Mouse (Mus musculus) neural tube, embryonic 10.5 days (tissue): ENCODE data around the gene Cel.

Experiments
- DNase-seq: peaks from one replicate; pipeline ENCODE4 v3.0.0-alpha.2; 2017; ENCODE audit warnings: low spot score; ENCODE audit errors: extremely low spot score

Cel gene

GRCm38 (mm10) chr2:28585730-28586129 is 22.5 kb upstream of the Cel start:
- no peak for DNase-seq

DNA sequence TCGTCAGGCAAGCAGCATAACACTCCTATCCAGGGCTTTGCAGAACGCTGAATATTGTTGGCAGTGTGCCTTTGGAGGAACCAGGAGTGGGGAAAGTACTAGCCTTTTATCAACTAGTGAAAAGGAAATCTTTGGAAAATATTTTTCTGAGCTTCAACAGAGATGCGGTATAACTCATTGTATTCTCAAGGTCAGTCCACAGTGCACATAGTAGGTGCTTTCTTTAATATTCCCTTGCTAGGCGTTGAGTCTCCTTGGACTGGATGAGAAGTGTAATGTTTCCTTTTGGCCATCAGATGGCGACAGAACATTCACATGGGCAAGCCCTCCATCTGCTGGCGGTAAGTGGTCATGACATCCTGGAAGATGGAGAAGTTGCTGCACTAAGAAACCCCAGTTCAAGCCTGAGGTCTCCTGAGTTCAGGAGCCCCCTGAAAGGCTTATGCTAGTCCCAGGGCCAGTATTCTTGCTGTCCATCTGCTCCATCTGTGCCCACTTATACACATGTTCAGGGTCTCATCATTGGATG is 21.9 kb upstream of the Cel start:
- DNase-seq = peak; percentile 67

DNA sequence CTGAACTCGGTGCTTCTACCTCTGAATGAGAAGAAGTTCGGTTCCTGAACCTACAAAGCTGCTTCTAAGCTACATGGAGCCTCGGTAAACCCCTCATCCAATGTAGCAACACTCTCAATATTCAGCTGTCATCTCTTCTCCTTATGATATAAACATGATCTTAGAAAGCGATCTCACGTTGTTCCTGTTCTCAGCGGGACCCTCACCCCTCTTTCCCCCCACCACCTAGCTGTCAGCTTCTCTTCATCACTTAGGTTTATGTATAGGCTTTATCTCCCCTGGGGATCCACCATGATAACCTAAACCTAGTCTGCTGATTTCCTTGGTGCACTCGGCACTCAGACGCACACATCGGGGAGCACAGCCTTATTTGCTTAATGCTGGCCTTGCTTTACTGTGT is 20.4 kb upstream of the Cel start, which contains the start of gene Gtf3c5:
Gene Gtf3c5 (minus strand): TSS at position 101 of the 400 bp plus-strand sequence.
- no peak for DNase-seq

- DNase-seq = peak; percentile 94
These were observed 19.6 kb upstream of the Cel start for GRCm38 (mm10) chr2:28582647-28583353.

DNA sequence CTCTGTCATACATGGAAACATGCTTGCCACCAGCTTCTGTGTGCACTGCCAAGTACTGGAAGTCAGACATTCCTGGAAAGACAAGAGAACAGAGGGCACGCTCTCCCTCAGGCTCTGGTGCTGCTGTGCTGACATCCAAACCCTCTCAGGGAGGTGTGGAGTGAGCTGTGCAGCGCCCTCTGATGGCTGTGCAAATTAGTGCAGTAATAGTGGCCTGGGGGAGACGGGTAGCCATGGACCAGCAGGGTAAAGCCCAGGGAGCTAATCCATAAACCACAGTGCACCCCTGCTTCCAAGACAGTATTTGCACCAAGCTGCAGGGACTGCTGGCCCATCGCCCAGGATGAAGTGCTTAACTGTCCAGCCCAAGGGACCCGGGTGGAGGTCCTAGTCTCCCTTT is 14.8 kb upstream of the Cel start:
- no peak for DNase-seq

- no peak for DNase-seq
These were observed 13.6 kb upstream of the Cel start for GRCm38 (mm10) chr2:28576815-28577214.

DNA sequence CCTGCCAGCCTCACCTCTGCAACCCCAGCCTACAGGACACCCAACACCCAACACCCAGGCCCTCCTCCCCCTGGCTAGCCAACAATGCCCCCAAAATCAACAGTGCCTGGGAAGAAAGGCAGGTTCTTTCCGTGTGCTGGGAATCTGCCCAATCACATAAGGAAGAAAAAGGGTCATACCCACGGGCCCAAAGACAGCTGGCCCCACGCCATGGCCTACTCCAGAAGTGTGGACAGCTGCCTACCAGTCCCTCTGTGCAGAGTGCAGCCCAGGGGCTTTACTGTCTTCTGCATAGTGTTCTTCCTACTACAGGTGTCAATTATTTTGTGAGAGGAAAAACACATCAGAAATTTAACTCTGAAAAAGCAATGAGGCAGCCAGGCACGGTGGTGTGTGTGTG is 12.1 kb upstream of the Cel start:
- no peak for DNase-seq

- DNase-seq = peak; percentile 48
These were observed 6.7 kb upstream of the Cel start for GRCm38 (mm10) chr2:28569903-28570302.

- DNase-seq = no peak
These were observed 3.3 kb upstream of the Cel start for GRCm38 (mm10) chr2:28566545-28566944.

DNA sequence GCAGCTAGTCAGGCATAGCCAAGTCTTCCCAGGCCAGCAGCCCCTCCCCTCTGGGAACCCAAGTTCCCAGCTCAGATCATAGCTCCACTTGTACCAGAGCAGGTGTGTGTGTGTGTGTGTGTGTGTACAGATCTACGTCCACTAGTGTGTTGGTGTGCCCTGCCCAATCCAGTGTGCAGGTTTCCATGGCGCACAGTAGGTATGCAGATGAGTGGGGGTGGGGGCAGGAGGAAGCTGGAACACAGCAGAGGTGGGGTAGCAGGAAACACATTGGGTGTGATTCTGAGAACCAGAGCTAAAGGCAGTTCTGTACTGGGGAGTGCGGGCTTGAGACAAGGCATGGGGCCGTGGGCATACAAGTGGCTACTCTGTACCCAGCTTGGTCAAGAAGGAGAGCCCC is 1.2 kb upstream of the Cel start:
- no peak for DNase-seq

DNA sequence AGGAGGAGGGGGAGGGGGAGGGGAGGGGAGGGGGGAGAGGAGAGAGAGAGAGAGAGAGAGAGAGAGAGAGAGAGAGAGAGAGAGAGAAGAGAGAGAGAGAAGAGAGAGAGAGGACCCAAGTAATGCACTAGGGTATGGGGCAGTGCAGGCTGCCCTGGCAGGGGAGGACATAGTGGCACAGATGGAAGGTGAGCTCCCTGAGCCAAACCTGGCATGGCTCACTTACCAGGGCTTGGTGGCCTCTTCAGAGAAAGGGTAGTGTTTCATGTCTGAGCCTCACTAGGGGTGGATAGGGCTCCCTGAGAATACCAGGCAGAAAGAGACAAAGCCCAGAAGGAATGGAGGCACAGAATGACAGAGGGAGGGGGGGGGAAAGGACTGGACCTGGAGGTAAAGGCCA is 627 bp upstream of the Cel start:
- DNase-seq = no peak

DNA sequence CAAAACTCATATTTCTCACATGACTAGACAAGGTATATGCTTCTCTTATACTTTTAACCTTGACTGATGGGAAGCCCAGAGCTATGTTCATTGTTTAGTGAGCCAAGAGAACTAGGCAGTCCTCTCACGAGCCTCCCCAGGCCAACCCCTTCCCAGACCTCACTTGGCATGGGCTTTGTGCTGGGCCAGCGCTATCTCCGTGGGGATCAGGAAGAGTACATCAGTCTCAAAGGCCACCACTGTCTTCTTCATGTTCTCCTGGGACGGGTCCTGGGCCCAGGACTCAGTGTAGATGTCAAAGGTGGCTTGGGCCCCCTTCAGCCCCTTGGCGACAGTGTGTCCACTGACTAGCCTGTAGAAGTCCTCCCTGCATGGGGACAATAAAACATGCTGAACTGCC is 5.8 kb downstream of the Cel start:
- DNase-seq = no peak

GRCm38 (mm10) chr2:28552301-28552700 is 10.9 kb downstream of the Cel start:
- DNase-seq = no peak

GRCm38 (mm10) chr2:28549157-28549556 is 14.0 kb downstream of the Cel start:
- DNase-seq = no peak

GRCm38 (mm10) chr2:28547237-28548172 is 15.7 kb downstream of the Cel start:
- peak; percentile 87 for DNase-seq

GRCm38 (mm10) chr2:28546560-28546959 is 16.6 kb downstream of the Cel start:
- no peak for DNase-seq

DNA sequence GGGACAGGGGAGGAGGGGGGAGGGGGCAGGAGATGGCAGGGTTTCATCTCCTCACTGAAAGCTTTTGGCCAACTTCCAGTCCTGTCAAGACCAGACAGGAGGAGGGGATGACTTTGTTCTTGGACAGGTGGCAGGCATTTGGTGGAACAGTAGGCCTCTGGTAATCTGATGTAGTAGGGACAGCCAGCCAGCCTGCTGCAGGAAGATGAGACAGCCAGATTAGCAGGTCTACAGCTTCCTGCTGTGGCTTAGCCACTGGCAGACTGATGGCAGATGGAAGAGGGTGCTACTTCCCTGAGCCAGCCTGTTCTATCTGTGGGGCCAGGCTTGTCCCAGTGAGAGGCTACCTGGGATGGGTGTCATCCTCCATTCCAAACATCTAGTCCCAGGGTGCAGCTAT is 17.2 kb downstream of the Cel start:
- DNase-seq = no peak

- no peak for DNase-seq
These were observed 19.3 kb downstream of the Cel start for GRCm38 (mm10) chr2:28543894-28544293.

DNA sequence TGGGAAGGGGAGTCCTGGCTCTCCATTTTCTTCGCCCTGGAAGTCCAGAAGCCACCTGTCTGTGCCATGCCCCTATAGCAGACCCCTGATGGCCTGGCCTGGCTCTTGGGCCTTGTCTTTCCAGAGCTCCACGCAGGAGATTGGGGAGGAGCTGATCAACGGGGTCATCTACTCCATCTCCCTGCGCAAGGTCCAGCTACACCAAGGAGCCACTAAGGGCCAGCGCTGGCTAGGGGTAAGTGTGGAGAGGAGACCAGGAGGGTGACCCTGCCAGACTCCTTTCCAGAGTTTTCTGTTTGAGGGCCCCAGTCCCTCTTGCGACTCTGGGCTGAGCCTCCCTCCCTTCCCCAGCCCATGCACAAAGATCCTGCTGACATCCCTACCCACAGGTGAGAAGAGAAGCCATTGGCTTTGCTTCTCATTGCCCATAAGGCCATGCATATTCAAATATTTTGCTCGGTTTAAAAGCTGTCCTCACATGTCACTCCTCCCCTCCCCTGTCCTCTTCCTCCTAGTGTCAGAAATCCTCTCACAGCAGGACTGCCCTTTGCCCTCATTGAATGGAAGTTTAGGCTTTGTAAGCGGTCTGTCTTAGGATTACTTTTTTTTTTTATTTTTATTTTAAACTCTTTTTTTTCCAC is 22.5 kb downstream of the Cel start:
- no peak for DNase-seq

- no peak for DNase-seq
These were observed 23.3 kb downstream of the Cel start for GRCm38 (mm10) chr2:28539949-28540348.

DNA sequence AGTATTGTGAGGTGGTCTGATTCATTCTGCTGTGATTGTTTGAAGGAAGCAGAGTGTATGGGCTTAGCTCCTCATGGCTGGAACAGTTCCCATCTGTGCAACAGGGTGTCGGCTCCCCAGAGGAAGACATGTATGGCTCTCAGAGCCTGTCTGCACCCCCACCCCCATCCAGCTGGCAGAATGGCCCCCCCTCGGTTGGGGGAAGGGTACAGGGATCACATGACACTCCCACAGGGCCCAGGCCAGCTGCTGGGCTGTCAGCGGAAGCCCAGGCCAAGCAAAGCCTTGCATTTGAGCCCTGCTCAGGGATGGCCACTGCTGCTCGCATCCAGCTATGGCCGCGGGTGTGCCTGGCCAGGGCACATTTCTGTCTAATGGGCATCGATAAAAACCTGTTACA is 24.0 kb downstream of the Cel start:
- DNase-seq = peak; percentile 56

DNA sequence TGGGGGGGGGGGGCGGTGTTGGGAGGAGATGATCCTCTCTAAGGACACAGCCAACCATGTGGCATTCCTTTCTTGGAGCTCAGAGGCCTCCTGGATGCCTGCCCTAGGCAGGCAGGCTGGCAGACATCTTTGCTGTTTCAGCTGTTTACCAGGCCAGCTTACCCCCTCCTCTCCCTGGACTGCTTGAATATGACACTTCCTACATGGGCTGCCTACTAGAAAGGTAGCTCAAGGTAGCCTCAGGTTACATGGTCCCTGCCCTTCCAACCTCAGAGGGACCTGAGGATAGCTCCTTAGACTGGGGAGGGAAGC is 24.4 kb downstream of the Cel start:
- DNase-seq = no peak
